Mouse (Mus musculus) midbrain, embryonic 11.5 days (tissue): ENCODE measurements at regions not wholly inside any gene's neighbourhood (a gene's known extent, or its start where the extent isn't known, plus 50 kb on each side); places are given as distances from the start of the nearest gene placed in this dataset.

Experiments used
- ATAC-seq: fragments of 200-750 bp; cut with Nextera tagmentation; 2 replicates; pipeline ENCODE4 v1.8.0; 2017; ENCODE audit warnings: moderate TSS enrichment, moderate library complexity; ENCODE audit not compliant: low FRiP score
- DNase-seq: peaks from one replicate; pipeline ENCODE4 v3.0.0; 2015; ENCODE audit warnings: low spot score; ENCODE audit errors: missing footprints
- H3K27ac ChIP-seq: fragments of 300-500 bp; sonication (generic); 2 replicates; pipeline ENCODE4 v1.5.1; 2014; ENCODE audit warnings: low read depth, low read length
- H3K27me3 ChIP-seq: fragments of 300-500 bp; sonication (generic); 2 replicates; pipeline ENCODE4 v1.6.1; 2014; ENCODE audit warnings: mild to moderate bottlenecking, low read length, moderate library complexity, mixed read lengths; ENCODE audit not compliant: control insufficient read depth, insufficient read depth
- H3K36me3 ChIP-seq: fragments of 300-500 bp; sonication (generic); 2 replicates; pipeline ENCODE4 v1.6.1; 2014; ENCODE audit warnings: mild to moderate bottlenecking, low read length, moderate library complexity, mixed read lengths; ENCODE audit not compliant: control insufficient read depth, insufficient read depth
- H3K4me1 ChIP-seq: fragments of 300-500 bp; sonication (generic); 2 replicates; pipeline ENCODE4 v1.6.1; 2014; ENCODE audit warnings: low read length; ENCODE audit not compliant: control insufficient read depth, insufficient read depth
- H3K4me2 ChIP-seq: fragments of 300-500 bp; sonication (generic); 2 replicates; pipeline ENCODE4 v1.6.1; 2014; ENCODE audit warnings: mild to moderate bottlenecking, moderate library complexity
- H3K4me3 ChIP-seq: fragments of 300-500 bp; sonication (generic); 2 replicates; pipeline ENCODE4 v1.5.1; 2014; ENCODE audit warnings: low read depth, low read length
- H3K9ac ChIP-seq: fragments of 300-500 bp; sonication (generic); 2 replicates; pipeline ENCODE4 v1.6.1; 2014; ENCODE audit warnings: low read length
- H3K9me3 ChIP-seq: fragments of 300-500 bp; sonication (generic); 2 replicates; pipeline ENCODE4 v1.6.1; 2016; ENCODE audit warnings: low read length; ENCODE audit not compliant: control insufficient read depth
- WGBS: fragments of 180-500 bp; shearing (Covaris S2); extraction: QIAGEN DNeasy Blood & Tissue Kit; methylation state at CpG from one replicate; pipeline ENCODE4 v1.1.7; 2014; 5-methylcytosine and 5-hydroxymethylcytosine counted together

DNA sequence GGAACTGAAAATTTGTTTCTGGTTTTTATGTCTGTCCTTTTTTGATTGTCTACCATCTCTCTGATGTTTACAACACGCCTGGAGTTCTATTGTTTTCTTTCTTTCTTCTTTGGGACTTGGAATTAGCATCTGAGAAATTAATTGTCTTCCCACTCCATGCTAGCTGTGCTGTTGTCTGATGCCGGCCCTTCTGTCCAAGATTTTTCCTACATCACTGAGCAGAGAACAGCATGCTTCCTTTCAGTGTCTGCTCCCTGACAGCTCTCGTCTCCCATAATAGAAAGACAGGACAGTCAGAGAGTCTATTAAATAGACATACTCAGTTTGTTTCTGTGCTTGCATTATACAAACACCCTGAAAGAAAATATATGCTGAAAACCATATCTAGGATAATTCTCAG is 55.8 kb downstream of the 4931408C20Rik start:
- no peak overlapping the region for H3K4me3 ChIP-seq
- 34% methylated on average over 3 of the region's 3 CpGs for WGBS
- no peaks in the 10 kb centered on the region for H3K4me1 ChIP-seq
- H3K27ac ChIP-seq: no peak overlapping the region
- H3K9me3 ChIP-seq: no peaks in the 10 kb centered on the region
- ATAC-seq (no peak), DNase-seq (peak; percentile 54)
- H3K27me3 ChIP-seq: no peaks in the 10 kb centered on the region
- H3K4me2 ChIP-seq: no peak overlapping the region
- H3K36me3 ChIP-seq: no peaks in the 10 kb centered on the region
- H3K9ac ChIP-seq: no peak overlapping the region
